Mouse (Mus musculus) midbrain, embryonic 16.5 days (tissue): Measurements from ENCODE around the gene Mtus2. TPM values are rescaled to one million over a fixed set of nuclear protein-coding genes. Genes with fewer than 3 reads are reported as not detected.
A peak's percentile ranks its signal among the peaks of the same experiment; 100 is the strongest.
"Not testable (repeated sequence)": the region's sequence is repeated elsewhere in the genome, so short reads cannot be mapped to it uniquely, and the experiment has no call there.

ENCODE experiments used
- ATAC-seq: fragments of 200-750 bp; cut with Nextera tagmentation; 2 replicates; pipeline ENCODE4 v1.8.0; 2017; ENCODE audit warnings: moderate TSS enrichment
- H3K27ac ChIP-seq: fragments of 300-500 bp; sonication (generic); 2 replicates; pipeline ENCODE4 v1.5.1; 2014; ENCODE audit warnings: mild to moderate bottlenecking, low read length, mixed read lengths
- H3K27me3 ChIP-seq: fragments of 300-500 bp; sonication (generic); 2 replicates; pipeline ENCODE4 v1.6.1; 2014; ENCODE audit warnings: low read depth, low read length, mixed read lengths; ENCODE audit not compliant: control insufficient read depth, insufficient read depth
- H3K36me3 ChIP-seq: fragments of 300-500 bp; sonication (generic); 2 replicates; pipeline ENCODE4 v1.6.1; 2014; ENCODE audit warnings: mild to moderate bottlenecking, low read length, moderate library complexity, mixed read lengths; ENCODE audit not compliant: control insufficient read depth, insufficient read depth
- H3K4me1 ChIP-seq: fragments of 300-500 bp; sonication (generic); 2 replicates; pipeline ENCODE4 v1.6.1; 2014; ENCODE audit warnings: mild to moderate bottlenecking, low read length, mixed read lengths; ENCODE audit not compliant: control insufficient read depth, insufficient read depth
- H3K4me2 ChIP-seq: fragments of 300-500 bp; sonication (generic); 2 replicates; pipeline ENCODE4 v1.6.1; 2014; ENCODE audit warnings: mild to moderate bottlenecking, low read length, mixed read lengths
- H3K4me3 ChIP-seq: fragments of 300-500 bp; sonication (generic); 2 replicates; pipeline ENCODE4 v1.5.1; 2014; ENCODE audit warnings: low read depth, mild to moderate bottlenecking, low read length, moderate library complexity, mixed read lengths
- H3K9ac ChIP-seq: fragments of 300-500 bp; sonication (generic); 2 replicates; pipeline ENCODE4 v1.6.1; 2014; ENCODE audit warnings: low read depth, low read length, mixed read lengths
- H3K9me3 ChIP-seq: fragments of 300-500 bp; sonication (generic); replicated peaks from 2 replicates; pipeline ENCODE4 v1.6.1; 2014; ENCODE audit warnings: mild to moderate bottlenecking, low read length, mixed read lengths; ENCODE audit not compliant: control insufficient read depth, poor library complexity, severe bottlenecking
- WGBS: fragments of 180-500 bp; shearing (Covaris S2); extraction: QIAGEN DNeasy Blood & Tissue Kit; methylation state at CpG from one replicate; pipeline ENCODE4 v1.1.7; 2014; 5-methylcytosine and 5-hydroxymethylcytosine counted together
- polyA plus RNA-seq: library from polyadenylated mRNA; unstranded; fragments of >200 nt; fragmentation: Nextera tagmentation; extraction: Ambion mirVana; gene quantifications from 2 replicates; pipeline ENCODE4 v1.2.1, GENCODE M21; 2015

Mtus2 gene
- polyA plus RNA-seq, 1 experiment from 2014 or later, result 42.1 TPM

- Histone ChIP-seq H3K4me2 (no peak overlapping the region), H3K27ac (no peak overlapping the region), H3K4me3 (no peak overlapping the region), H3K9me3 (no peaks in the 10 kb centered on the region), H3K27me3 (no peaks in the 10 kb centered on the region), H3K9ac (no peak overlapping the region), H3K36me3 (no peaks in the 10 kb centered on the region), H3K4me1 (no peaks in the 10 kb centered on the region)
- 83% methylated on average over 5 of the region's 5 CpGs for WGBS
- ATAC-seq, result no peak
Observed at GRCm38 (mm10) chr5:147924621-147925020, 32.5 kb upstream of the Mtus2 start.

GRCm38 (mm10) chr5:147925935-147926604, 31.1 kb upstream of the Mtus2 start:
- H3K9me3 ChIP-seq, result no peaks in the 10 kb centered on the region
- no peak overlapping the region for H3K4me3 ChIP-seq
- ATAC-seq, result no peak
- H3K36me3 ChIP-seq, result no peaks in the 10 kb centered on the region
- 70% methylated on average over 15 of the region's 15 CpGs for WGBS
- no peak overlapping the region for H3K4me2 ChIP-seq
- H3K4me1 ChIP-seq, result no peaks in the 10 kb centered on the region
- H3K9ac ChIP-seq, result no peak overlapping the region
- no peak overlapping the region for H3K27ac ChIP-seq
- H3K27me3 ChIP-seq, result no peaks in the 10 kb centered on the region

- Histone ChIP-seq H3K9ac (no peak overlapping the region), H3K27me3 (no peaks in the 10 kb centered on the region), H3K4me3 (no peak overlapping the region), H3K4me2 (no peak overlapping the region), H3K4me1 (no peaks in the 10 kb centered on the region), H3K36me3 (no peaks in the 10 kb centered on the region), H3K9me3 (no peaks in the 10 kb centered on the region), H3K27ac (no peak overlapping the region)
- no peak for ATAC-seq
- WGBS, result 83% methylated on average over 7 of the region's 7 CpGs
Observed at GRCm38 (mm10) chr5:147928668-147929497, 28.2 kb upstream of the Mtus2 start.

GRCm38 (mm10) chr5:147935096-147935495, 22.0 kb upstream of the Mtus2 start:
- Histone ChIP-seq H3K4me3 (no peak overlapping the region), H3K36me3 (no peaks in the 10 kb centered on the region), H3K9ac (no peak overlapping the region), H3K4me2 (no peak overlapping the region), H3K4me1 (no peaks in the 10 kb centered on the region), H3K9me3 (no peaks in the 10 kb centered on the region; the same call in 1 of the 2 replicates), H3K27ac (no peak overlapping the region), H3K27me3 (no peaks in the 10 kb centered on the region)
- WGBS, result 90% methylated on average over 13 of the region's 13 CpGs
- ATAC-seq, result no peak

GRCm38 (mm10) chr5:147939226-147939625, 17.9 kb upstream of the Mtus2 start:
- WGBS, result 77% methylated on average over 5 of the region's 5 CpGs
- ATAC-seq, result no peak
- no peak overlapping the region for H3K4me3 ChIP-seq
- no peak overlapping the region for H3K4me2 ChIP-seq
- H3K27me3 ChIP-seq, result no peaks in the 10 kb centered on the region
- no peak overlapping the region for H3K9ac ChIP-seq
- no peak overlapping the region for H3K27ac ChIP-seq
- no peaks in the 10 kb centered on the region for H3K36me3 ChIP-seq
- H3K9me3 ChIP-seq, result no peaks in the 10 kb centered on the region; the same call in 1 of the 2 replicates
- no peaks in the 10 kb centered on the region for H3K4me1 ChIP-seq

- H3K9me3 ChIP-seq, result no peaks in the 10 kb centered on the region
- no peaks in the 10 kb centered on the region for H3K27me3 ChIP-seq
- WGBS, result 31% methylated on average over 5 of the region's 5 CpGs
- H3K9ac ChIP-seq, result no peak overlapping the region
- no peaks in the 10 kb centered on the region for H3K36me3 ChIP-seq
- no peak for ATAC-seq
- H3K27ac ChIP-seq, result no peak overlapping the region
- peaks cover 2% of the 10 kb centered on the region; the same call in 1 of the 2 replicates for H3K4me1 ChIP-seq
- no peak overlapping the region for H3K4me3 ChIP-seq
- H3K4me2 ChIP-seq, result no peak overlapping the region
Observed at GRCm38 (mm10) chr5:147945000-147945666, 12.0 kb upstream of the Mtus2 start.

GRCm38 (mm10) chr5:147949881-147950280, 7.2 kb upstream of the Mtus2 start:
- no peak overlapping the region for H3K27ac ChIP-seq
- ATAC-seq, result no peak
- H3K4me3 ChIP-seq, result no peak overlapping the region
- H3K36me3 ChIP-seq, result no peaks in the 10 kb centered on the region
- H3K4me1 ChIP-seq, result peaks cover 2% of the 10 kb centered on the region; the same call in 1 of the 2 replicates
- WGBS, result 54% methylated on average over 14 of the region's 14 CpGs
- peak overlapping the region; percentile 18 for H3K4me2 ChIP-seq
- no peak overlapping the region; the same call in 1 of the 2 replicates for H3K9ac ChIP-seq
- H3K9me3 ChIP-seq, result no peaks in the 10 kb centered on the region
- H3K27me3 ChIP-seq, result no peaks in the 10 kb centered on the region

- Histone ChIP-seq H3K36me3 (no peaks in the 10 kb centered on the region), H3K27ac (no peak overlapping the region), H3K4me3 (no peak overlapping the region), H3K27me3 (peaks cover 4% of the 10 kb centered on the region), H3K4me1 (peaks cover 9% of the 10 kb centered on the region), H3K9ac (no peak overlapping the region), H3K4me2 (no peak overlapping the region), H3K9me3 (no peaks in the 10 kb centered on the region)
- ATAC-seq, result no peak
- WGBS, result 42% methylated on average over 2 of the region's 2 CpGs
Observed at GRCm38 (mm10) chr5:147951751-147952150, 5.4 kb upstream of the Mtus2 start.

- WGBS, result 89% methylated on average over 5 of the region's 5 CpGs
- H3K36me3 ChIP-seq, result not testable (repeated sequence)
Observed at GRCm38 (mm10) chr5:147953181-147953580, 3.9 kb upstream of the Mtus2 start.

More at GRCm38 (mm10) chr5:147953181-147953580, 3.9 kb upstream of the Mtus2 start:
- peaks cover 11% of the 10 kb centered on the region for H3K4me1 ChIP-seq
- H3K4me2 ChIP-seq, ATAC-seq, H3K4me3 ChIP-seq, H3K27ac ChIP-seq, H3K9ac ChIP-seq, H3K27me3 ChIP-seq, H3K9me3 ChIP-seq: not testable (repeated sequence)
